Mouse (Mus musculus): Measurements from ENCODE around the gene Acad11.
A peak's percentile ranks its signal among the peaks of the same experiment; 100 is the strongest.

- TF ChIP-seq CTCF (IDR thresholded peaks at IDR 0.05; ENCODE audit: borderline replicate concordance, insufficient read depth, low read depth, low read length): no peak
- TF ChIP-seq POLR2A (IDR thresholded peaks at IDR 0.05; ENCODE audit: borderline replicate concordance, insufficient read depth, low read length): 0 out of 2 replicates have a peak, but pooled peaks have one; percentile 23
Observed at GRCm38 (mm10) chr9:104062430-104063243, 540 bp upstream of the Acad11 start, which contains the start of gene Uba5.

Measured in cerebellum, adult 2 months (tissue).